Mouse (Mus musculus) hindlimb bud, embryonic 11.5 days (tissue): ENCODE measurements around the gene 4933427I04Rik.

Experiments used
- DNase-seq: peaks from one replicate; pipeline ENCODE4 v3.0.0-alpha.2; 2012; ENCODE audit warnings: low read depth, low spot score; ENCODE audit errors: extremely low spot score

The 4933427I04Rik gene

GRCm38 (mm10) chr4:123859379-123859778 lies at the start of gene 4933427I04Rik:
4933427I04Rik (plus strand) TSS chr4:123859679.
- DNase-seq, result no peak

GRCm38 (mm10) chr4:123810475-123811295 lies 48.8 kb upstream of the 4933427I04Rik start:
- no peak for DNase-seq

GRCm38 (mm10) chr4:123812525-123812924 lies 47.0 kb upstream of the 4933427I04Rik start:
- no peak for DNase-seq

GRCm38 (mm10) chr4:123814030-123814501 lies 45.4 kb upstream of the 4933427I04Rik start:
- DNase-seq, result no peak

- no peak for DNase-seq
These were observed 40.3 kb upstream of the 4933427I04Rik start for GRCm38 (mm10) chr4:123819093-123819610.

GRCm38 (mm10) chr4:123842126-123842525 lies 17.4 kb upstream of the 4933427I04Rik start:
- no peak for DNase-seq

- no peak for DNase-seq
These were observed 2.6 kb upstream of the 4933427I04Rik start for GRCm38 (mm10) chr4:123856888-123857287.

- DNase-seq, result no peak
These were observed 1.4 kb upstream of the 4933427I04Rik start for GRCm38 (mm10) chr4:123858090-123858489.

- DNase-seq, result no peak
These were observed 324 bp downstream of the 4933427I04Rik start for GRCm38 (mm10) chr4:123859803-123860202.

GRCm38 (mm10) chr4:123860621-123861020 lies 1.1 kb downstream of the 4933427I04Rik start:
- no peak for DNase-seq

- DNase-seq, result no peak
These were observed 34.2 kb downstream of the 4933427I04Rik start for GRCm38 (mm10) chr4:123893726-123894125.

GRCm38 (mm10) chr4:123894295-123894694 lies 34.8 kb downstream of the 4933427I04Rik start:
- DNase-seq, result no peak

- DNase-seq, result peak; percentile 37
These were observed 39.2 kb downstream of the 4933427I04Rik start for GRCm38 (mm10) chr4:123898696-123899095.

GRCm38 (mm10) chr4:123903432-123903831 lies 44.0 kb downstream of the 4933427I04Rik start:
- no peak for DNase-seq

- peak; percentile 88 for DNase-seq
These were observed 45.0 kb downstream of the 4933427I04Rik start, which contains the start of gene Mycbp for GRCm38 (mm10) chr4:123904333-123905125. Mycbp (plus strand) TSS chr4:123904832.

- DNase-seq, result no peak
These were observed 45.7 kb downstream of the 4933427I04Rik start for GRCm38 (mm10) chr4:123905126-123905668.

- DNase-seq, result no peak
These were observed 52.0 kb downstream of the 4933427I04Rik start for GRCm38 (mm10) chr4:123911503-123911902.

- DNase-seq, result no peak
These were observed 53.0 kb downstream of the 4933427I04Rik start for GRCm38 (mm10) chr4:123912431-123912830.
